Mouse (Mus musculus): ENCODE results near the gene Rab40c.

DNA sequence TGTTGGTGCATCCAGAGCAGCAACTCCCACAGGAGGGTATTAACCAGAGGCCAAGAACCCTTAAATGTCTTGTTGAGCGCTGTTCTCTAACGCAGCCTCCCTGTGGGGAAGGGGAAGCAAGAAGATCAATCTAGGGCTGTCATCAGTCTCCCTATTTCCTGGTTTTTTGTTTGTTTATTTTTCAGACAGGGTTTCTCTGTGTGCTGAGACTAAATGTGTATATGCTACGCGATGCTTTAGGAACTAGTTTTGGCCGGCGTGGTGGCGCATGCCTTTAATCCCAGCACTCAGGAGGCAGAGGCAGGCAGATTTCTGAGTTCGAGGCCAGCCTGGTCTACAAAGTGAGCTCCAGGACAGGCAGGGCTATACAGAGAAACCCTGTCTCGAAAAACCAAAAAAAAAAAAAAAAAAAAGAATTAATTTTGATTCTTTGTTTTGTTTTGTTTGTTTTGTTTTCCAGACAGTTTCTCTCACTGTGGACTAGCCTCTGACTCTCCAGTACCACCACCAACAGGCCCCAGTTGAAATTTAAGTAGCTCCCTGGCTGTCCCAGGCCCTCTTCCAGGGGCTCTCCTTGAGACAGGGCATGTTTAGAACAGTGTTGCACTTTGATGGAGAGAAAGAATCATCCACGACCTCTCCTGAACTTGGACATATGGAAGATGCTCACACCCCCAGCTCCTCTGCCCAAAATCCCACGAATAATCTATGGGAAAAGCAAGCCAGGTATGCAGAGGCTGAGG lies 46.0 kb downstream of the Rab40c start:
- TF ChIP-seq CTCF (IDR thresholded peaks at IDR 0.05; ENCODE audit: extremely low read depth, insufficient read depth, low read length) (no peak), POLR2A (IDR thresholded peaks at IDR 0.05; ENCODE audit: extremely low read depth, insufficient read depth, low read length) (no peak)
